ENCODE assay signal across 21 mouse cellular contexts in genomic region chr11:52278991-52279390, GRCm38 (mm10). TPM values are rescaled to one million over a fixed set of nuclear protein-coding genes. Genes with fewer than 3 reads are reported as not detected.
DNase-seq lines count a peak whose midpoint lies in the region; ATAC-seq and TF ChIP-seq lines count a peak whose summit lies in the region.
"Had no signal": no experiment of that assay in that cellular context is flagged by ENCODE, and none has a peak within 500 bp of the region (broad histone marks: within the 10 kb centered on the region; RNA-seq: fewer than 3 reads in every experiment).

No protein-coding gene starts in this region.

- TF ChIP-seq CTCF in heart, postnatal 0 days (IDR thresholded peaks at IDR 0.05; ENCODE audit: low read depth): no peak

- no peak overlapping the region for H3K9ac ChIP-seq in heart, postnatal 0 days (replicated peaks; ENCODE audit: low read depth, low read length)
- H3K9ac ChIP-seq: forebrain, embryonic 13.5 days; hindbrain, embryonic 12.5 days; hindbrain, embryonic 15.5 days had no signal

- no peaks in the 10 kb centered on the region for H3K9me3 ChIP-seq in heart, postnatal 0 days (replicated peaks; ENCODE audit: control insufficient read depth, low read length)
- H3K9me3 ChIP-seq: forebrain, embryonic 10.5 days; forebrain, embryonic 13.5 days; hindbrain, embryonic 12.5 days; hindbrain, embryonic 15.5 days had no signal

- peak overlapping the region; percentile 31; the same call in 1 of the 2 replicates for H3K4me3 ChIP-seq in heart, postnatal 0 days (ENCODE audit: low read depth, low read length)
- H3K4me3 ChIP-seq: forebrain, embryonic 10.5 days; forebrain, embryonic 13.5 days; hindbrain, embryonic 12.5 days; hindbrain, embryonic 15.5 days had no signal

- no peak for DNase-seq in heart, postnatal 0 days (ENCODE audit: low spot score)
- no peak for DNase-seq in heart, postnatal 25 days (ENCODE audit: low spot score)
- peak; percentile 45 for DNase-seq in CD4-positive helper T cell, adult 2 months (ENCODE audit: low read depth, low spot score)
- peak; percentile 64 for DNase-seq in naive thymus-derived CD4-positive, alpha-beta T cell, adult 2 months (ENCODE audit: low read depth)
- DNase-seq in thymus, postnatal 25 days: peak; percentile 69
- no peak for DNase-seq in urinary bladder, postnatal 4 days (ENCODE audit: low spot score in 2 of 2)
- no peak for DNase-seq in cerebellum, adult 8-10 months
- DNase-seq: adrenal gland, adult 8-10 months; cerebellum, adult 11 months; cerebellum, adult 2 months; cerebellum, postnatal 10 days; gastrocnemius, postnatal 10 days; gastrocnemius, postnatal 36 days; heart, postnatal 14 days had no signal

- peaks cover 13% of the 10 kb centered on the region; the same call in 1 of the 2 replicates for H3K27me3 ChIP-seq in heart, postnatal 0 days (ENCODE audit: control insufficient read depth, insufficient read depth, low read length)

- no peak overlapping the region for H3K27ac ChIP-seq in heart, postnatal 0 days (ENCODE audit: low read depth)
- H3K27ac ChIP-seq: forebrain, embryonic 10.5 days; forebrain, embryonic 13.5 days; hindbrain, embryonic 12.5 days; hindbrain, embryonic 15.5 days had no signal

- WGBS in heart, postnatal 0 days: 88% methylated on average over 6 of the region's 6 CpGs

- intact Hi-C loops in heart, postnatal 25 days (cut with DNase I): no loop called here

- H3K4me1 ChIP-seq in heart, postnatal 0 days (ENCODE audit: control insufficient read depth, insufficient read depth): peaks cover 14% of the 10 kb centered on the region; the same call in 1 of the 2 replicates

- no peak overlapping the region; the same call in 1 of the 2 replicates for H3K4me2 ChIP-seq in heart, postnatal 0 days (ENCODE audit: low read depth, low read length)
- H3K4me2 ChIP-seq: forebrain, embryonic 13.5 days; heart, embryonic 11.5 days; hindbrain, embryonic 12.5 days; hindbrain, embryonic 15.5 days had no signal

- TF ChIP-seq EP300 in heart, postnatal 0 days (IDR thresholded peaks at IDR 0.05; ENCODE audit: low read depth): no peak

- no peak for ATAC-seq in heart, postnatal 0 days (ENCODE audit: insufficient read depth, low read depth)
- ATAC-seq: activated CD4-positive, CD25-positive, alpha-beta regulatory T cell, adult 4 months; forebrain, embryonic 13.5 days; forebrain, embryonic 16.5 days had no signal

- no peaks in the 10 kb centered on the region; the same call in 1 of the 2 replicates for H3K36me3 ChIP-seq in heart, postnatal 0 days (replicated peaks; ENCODE audit: control insufficient read depth, insufficient read depth, low read length)
- H3K36me3 ChIP-seq: hindbrain, embryonic 12.5 days; hindbrain, embryonic 15.5 days had no signal

RNA-seq across cellular contexts. Expression of gene Tcf7, which starts 3.8 kb away (rescaled TPM):
- total RNA-seq in heart, postnatal 0 days (2014; rRNA removed; ENCODE audit: low replicate concordance): 0.15 and 5.2 TPM in 2 replicates
- polyA plus RNA-seq in heart, postnatal 0 days (2015; fragmentation: Nextera tagmentation; extraction: Ambion mirVana): 0.88 and 1.1 TPM in 2 replicates
- total RNA-seq in heart, postnatal 25 days (2021): under 1 TPM; 0.70 to 0.75 TPM

RNA-seq across cellular contexts. Expression of gene Skp1a, which starts 47.2 kb away (rescaled TPM):
- total RNA-seq in heart, postnatal 0 days (2014; rRNA removed; ENCODE audit: low replicate concordance): 158 and 163 TPM in 2 replicates
- 492 and 524 TPM in 2 replicates for polyA plus RNA-seq in heart, postnatal 0 days (2015; fragmentation: Nextera tagmentation; extraction: Ambion mirVana)
- 100 to 1,000 TPM; 236 to 255 TPM for total RNA-seq in heart, postnatal 25 days (2021)

Comparison
In these comparisons a context has a peak if more than half of its experiments do, and no peak if none do; other contexts are left out.
1. DNase-seq: peak in CD4-positive helper T cell, adult 2 months (single experiment), naive thymus-derived CD4-positive, alpha-beta T cell, adult 2 months (single experiment) and thymus, postnatal 25 days (single experiment); none in heart, postnatal 0 days (single experiment), heart, postnatal 25 days (single experiment), urinary bladder, postnatal 4 days (0 of 2) and cerebellum, adult 8-10 months (single experiment).